Mouse (Mus musculus): ENCODE results near the gene Tmx2. TPM values are rescaled to one million over a fixed set of nuclear protein-coding genes. Genes with fewer than 3 reads are reported as not detected.

The Tmx2 gene
- total and polyA plus RNA-seq, 3 experiments, result 64.6 to 66.8 TPM; not detected in 1

GRCm38 (mm10) chr2:84703497-84703896 lies 24.6 kb upstream of the Tmx2 start (continued):
- no peak for TF ChIP-seq CHD2 (IDR thresholded peaks at IDR 0.05; ENCODE audit: low read length)

GRCm38 (mm10) chr2:84695007-84695695 lies 16.2 kb upstream of the Tmx2 start:
- no peak for DNase-seq (ENCODE audit: low read depth, low spot score)
- Histone ChIP-seq H3K36me3 (ENCODE audit: control insufficient read depth in 1 of 2, insufficient read depth in 2 of 2, low read length in 2 of 2) (peaks cover 0 to 13% of the 10 kb centered on the region in 2 experiments; a peak in 2 of 4 replicates), H3K27me3 (ENCODE audit: control insufficient read depth in 1 of 2, insufficient read depth in 2 of 2, low read length in 2 of 2) (no peaks in the 10 kb centered on the region), H3K79me2 (ENCODE audit: control insufficient read depth, insufficient read depth, low read length, poor library complexity) (no peaks in the 10 kb centered on the region), H3K27ac (ENCODE audit: control insufficient read depth, low read depth, low read length) (no peak overlapping the region), H3K4me1 (ENCODE audit: control insufficient read depth in 1 of 2, insufficient read depth in 2 of 2, low read length in 2 of 2) (no peaks in the 10 kb centered on the region), H3K4me3 (ENCODE audit: control insufficient read depth in 1 of 2, insufficient read depth in 1 of 2, low read depth in 2 of 2, low read length in 2 of 2) (no peak overlapping the region), H3K9me3 (replicated peaks; ENCODE audit: insufficient read depth, low read length) (no peaks in the 10 kb centered on the region), H3K9ac (ENCODE audit: control insufficient read depth, low read depth, low read length, poor library complexity, severe bottlenecking) (no peak overlapping the region)
- TF ChIP-seq NELFE (IDR thresholded peaks at IDR 0.05; ENCODE audit: low read depth, low read length) (no peak), RCOR1 (IDR thresholded peaks at IDR 0.05; ENCODE audit: low read depth, low read length) (no peak), KAT2A (conservative IDR thresholded peaks at IDR 0.05; ENCODE audit: low read depth, low read length) (no peak), GATA1 (IDR thresholded peaks at IDR 0.05; ENCODE audit: low read depth, low read length) (no peak), CHD2 (IDR thresholded peaks at IDR 0.05; ENCODE audit: low read length) (no peak), E2F4 (IDR thresholded peaks at IDR 0.05; ENCODE audit: borderline replicate concordance, low read depth, low read length) (no peak), ELF1 (IDR thresholded peaks at IDR 0.05; ENCODE audit: low read depth, low read length) (no peak), TAL1 (IDR thresholded peaks at IDR 0.05; ENCODE audit: low read length) (no peak), POLR2AphosphoS5 (IDR thresholded peaks at IDR 0.05; ENCODE audit: borderline replicate concordance, low read depth, low read length) (no peak), TCF12 (IDR thresholded peaks at IDR 0.05; ENCODE audit: low read depth, low read length) (no peak), ZKSCAN1 (IDR thresholded peaks at IDR 0.05; ENCODE audit: low read depth, low read length) (no peak), MYB (IDR thresholded peaks at IDR 0.05; ENCODE audit: low read depth, low read length) (no peak), POLR2AphosphoS2 (IDR thresholded peaks at IDR 0.05; ENCODE audit: low read length) (no peak), USF1 (IDR thresholded peaks at IDR 0.05; ENCODE audit: low read depth, low read length) (no peak), GABPA (IDR thresholded peaks at IDR 0.05; ENCODE audit: low read depth, low read length) (no peak), ZNF384 (IDR thresholded peaks at IDR 0.05; ENCODE audit: low read depth, low read length) (no peak)

DNA sequence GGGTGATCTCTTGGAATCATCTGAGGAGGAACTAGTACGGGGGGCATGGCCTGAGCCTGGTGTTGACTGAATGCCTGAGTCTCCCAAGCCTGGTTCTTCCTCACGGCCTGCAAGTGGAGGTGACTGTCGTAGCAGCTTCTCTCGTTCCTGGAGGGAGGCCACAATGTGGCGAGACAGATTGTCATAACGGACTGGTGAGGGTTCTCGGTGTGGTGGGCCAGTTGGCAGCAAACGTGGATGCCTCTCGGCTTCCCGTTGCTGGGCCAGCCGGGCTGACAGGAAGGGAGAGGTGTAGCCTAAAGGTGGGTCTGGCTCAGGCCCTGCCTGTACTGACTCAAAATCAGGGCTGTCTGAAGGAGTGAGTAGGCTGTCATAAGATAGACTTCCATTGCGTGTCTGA lies 11.1 kb upstream of the Tmx2 start:
- Histone ChIP-seq H3K27ac (ENCODE audit: control insufficient read depth, low read depth, low read length) (no peak overlapping the region), H3K4me3 (ENCODE audit: control insufficient read depth in 1 of 2, insufficient read depth in 1 of 2, low read depth in 2 of 2, low read length in 2 of 2) (no peak overlapping the region), H3K9me3 (replicated peaks; ENCODE audit: insufficient read depth, low read length) (no peaks in the 10 kb centered on the region), H3K79me2 (ENCODE audit: control insufficient read depth, insufficient read depth, low read length, poor library complexity) (no peaks in the 10 kb centered on the region), H3K36me3 (ENCODE audit: control insufficient read depth in 1 of 2, insufficient read depth in 2 of 2, low read length in 2 of 2) (peaks cover 16 to 25% of the 10 kb centered on the region in 2 experiments), H3K27me3 (ENCODE audit: control insufficient read depth in 1 of 2, insufficient read depth in 2 of 2, low read length in 2 of 2) (no peaks in the 10 kb centered on the region), H3K9ac (ENCODE audit: control insufficient read depth, low read depth, low read length, poor library complexity, severe bottlenecking) (no peak overlapping the region), H3K4me1 (ENCODE audit: control insufficient read depth in 1 of 2, insufficient read depth in 2 of 2, low read length in 2 of 2) (peaks cover 0 to 6% of the 10 kb centered on the region in 2 experiments; a peak in 3 of 4 replicates)
- DNase-seq (ENCODE audit: low read depth, low spot score), result no peak
- no peak for TF ChIP-seq TAL1 (IDR thresholded peaks at IDR 0.05; ENCODE audit: low read length)
- no peak for TF ChIP-seq NRF1 (IDR thresholded peaks at IDR 0.05; ENCODE audit: insufficient read depth, low read depth, low read length, poor library complexity, severe bottlenecking)
- TF ChIP-seq POLR2A (IDR thresholded peaks at IDR 0.05; ENCODE audit: control insufficient read depth in 1 of 2, insufficient read depth in 1 of 2, low read depth in 1 of 2, low read length in 2 of 2, poor library complexity in 1 of 2), result 0 out of 4 replicates have a peak, but pooled peaks of 1 of the 2 experiments have one; percentile 0
- no peak for TF ChIP-seq ZNF384 (IDR thresholded peaks at IDR 0.05; ENCODE audit: low read depth, low read length)
- no peak for TF ChIP-seq POLR2AphosphoS5 (IDR thresholded peaks at IDR 0.05; ENCODE audit: borderline replicate concordance, low read depth, low read length)

Data from MEL (cell line).